Mouse (Mus musculus) erythroid progenitor cell, adult 5-6 weeks (primary cell): ENCODE data around the gene Mboat2. TPM values are rescaled to one million over a fixed set of nuclear protein-coding genes. Genes with fewer than 3 reads are reported as not detected.

Source experiments
- ATAC-seq: replicated peaks from 2 replicates; pipeline ENCODE4 v1.8.0; 2016; ENCODE audit warnings: moderate number of reproducible peaks, mild to moderate bottlenecking, moderate TSS enrichment, inconsistent platforms; ENCODE audit not compliant: poor library complexity, low FRiP score, severe bottlenecking
- total RNA-seq, 2 experiments: library from RNA; stranded (forward) in 1 of 2; stranded (reverse) in 1 of 2; fragments of 150-400 nt in 1 of 2; fragments of 186-747, 209-891 nt in 1 of 2; gene quantifications; 2 replicates each; pipeline versions ENCODE4 v1.2.3 to v1.2.4; 2015 to 2017; ENCODE audit warnings: low replicate concordance in 2 of 2

Mboat2 gene
- 68.1 and 117 TPM in 2 replicates for total RNA-seq (2015; ENCODE audit: low replicate concordance)
- 79.5 and 84.0 TPM in 2 replicates for total RNA-seq (2017; ENCODE audit: low replicate concordance)

DNA sequence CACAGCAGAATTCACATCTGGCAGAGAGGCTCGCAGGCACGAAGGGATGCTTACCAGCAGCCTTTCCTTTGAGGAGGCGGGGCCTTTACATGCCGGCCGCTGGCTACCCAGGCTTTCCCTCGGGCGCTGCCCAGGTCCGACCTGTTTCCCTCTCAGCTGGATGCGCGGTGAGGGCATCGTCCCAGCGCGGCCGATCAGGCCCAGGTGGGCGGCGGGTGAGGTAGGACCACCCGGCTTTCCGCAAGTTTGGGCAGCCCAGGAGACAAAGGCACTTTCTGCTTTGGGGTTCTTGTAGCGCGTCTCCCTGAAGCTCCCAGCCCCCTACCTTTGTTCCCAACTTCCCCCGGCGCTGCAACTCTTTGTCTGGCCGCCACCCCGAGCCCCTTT, at the start of gene Mboat2:
Gene Mboat2, plus strand, starts transcription at position 114 of the 387 bp plus-strand sequence.
- ATAC-seq, result peak; percentile 74

DNA sequence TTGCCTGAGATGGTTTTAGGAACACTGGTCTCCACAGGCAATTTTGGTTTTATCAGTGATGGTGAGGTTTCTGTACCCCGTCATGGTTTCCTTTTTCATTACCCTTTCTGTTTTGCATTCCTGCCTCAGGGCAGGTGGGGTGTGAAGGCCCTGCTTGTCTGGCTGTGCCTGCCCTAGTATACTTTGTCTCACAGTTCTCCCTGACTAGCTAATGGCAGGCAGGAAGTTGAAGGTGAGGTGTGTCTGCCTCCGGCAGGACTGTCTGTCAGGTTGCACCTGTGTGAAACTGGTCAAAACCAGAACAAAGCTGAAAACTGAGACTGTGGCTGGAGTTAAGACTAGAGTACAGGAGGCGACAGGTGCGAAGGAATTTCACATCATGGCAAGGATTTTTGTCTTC, 46.9 kb upstream of the Mboat2 start:
- no peak for ATAC-seq

DNA sequence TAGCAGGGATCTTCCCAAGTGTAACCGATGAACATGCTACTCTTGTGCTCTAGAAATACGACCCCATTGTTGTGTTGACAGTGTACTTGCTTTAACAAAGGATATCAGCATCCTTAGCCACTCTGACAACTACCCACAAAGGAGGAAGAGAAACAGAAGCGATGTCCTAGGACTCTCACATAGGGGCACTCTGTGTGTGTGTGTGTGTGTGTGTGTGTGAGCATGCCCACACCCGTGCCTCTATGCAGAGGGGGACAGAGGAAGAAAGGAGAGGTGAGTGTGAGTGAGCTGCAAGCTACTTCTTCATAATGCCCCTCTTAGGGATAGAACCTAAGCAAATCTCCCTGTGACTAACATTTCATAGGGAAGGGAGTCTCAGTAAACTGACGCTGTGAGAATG, 44.8 kb upstream of the Mboat2 start:
- no peak for ATAC-seq

DNA sequence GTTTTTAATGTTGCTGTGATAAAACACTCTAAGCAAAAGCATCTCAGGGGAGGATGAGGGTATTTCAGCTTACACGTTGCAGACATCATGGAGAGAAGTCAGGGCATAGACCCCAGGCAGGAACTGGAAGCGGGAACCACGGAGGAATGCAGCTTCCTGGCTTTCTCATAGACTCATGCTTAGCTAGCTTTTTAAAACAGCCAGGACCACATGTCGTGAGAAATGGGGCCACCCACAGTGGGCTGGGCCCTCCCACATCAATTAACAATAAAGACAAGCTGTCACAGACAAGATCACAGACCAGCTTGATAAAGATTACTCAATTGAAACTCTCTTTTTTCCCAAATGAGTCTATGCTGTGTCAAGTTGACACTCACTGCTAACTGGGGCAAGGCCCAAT, 44.4 kb upstream of the Mboat2 start:
- ATAC-seq, result no peak

DNA sequence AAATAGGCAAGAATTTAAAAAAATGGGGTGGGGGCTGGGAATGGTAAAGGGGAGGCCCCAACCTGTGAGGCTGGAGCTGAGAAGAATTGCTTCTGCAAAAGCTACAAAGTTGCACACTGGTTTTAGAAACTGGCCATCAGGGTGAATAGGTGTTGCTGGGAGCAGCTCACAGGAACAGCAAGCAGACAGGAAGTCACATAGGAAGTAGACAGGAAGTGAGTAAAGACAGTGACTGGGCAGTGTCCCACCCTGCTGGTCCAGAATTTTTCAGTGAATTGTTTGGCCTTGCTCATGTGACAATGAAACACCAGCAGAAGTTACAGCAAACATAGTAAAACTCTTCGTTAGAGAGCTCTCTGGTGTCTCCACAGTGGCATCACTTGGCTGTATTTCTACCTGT, 41.0 kb upstream of the Mboat2 start:
- no peak for ATAC-seq

DNA sequence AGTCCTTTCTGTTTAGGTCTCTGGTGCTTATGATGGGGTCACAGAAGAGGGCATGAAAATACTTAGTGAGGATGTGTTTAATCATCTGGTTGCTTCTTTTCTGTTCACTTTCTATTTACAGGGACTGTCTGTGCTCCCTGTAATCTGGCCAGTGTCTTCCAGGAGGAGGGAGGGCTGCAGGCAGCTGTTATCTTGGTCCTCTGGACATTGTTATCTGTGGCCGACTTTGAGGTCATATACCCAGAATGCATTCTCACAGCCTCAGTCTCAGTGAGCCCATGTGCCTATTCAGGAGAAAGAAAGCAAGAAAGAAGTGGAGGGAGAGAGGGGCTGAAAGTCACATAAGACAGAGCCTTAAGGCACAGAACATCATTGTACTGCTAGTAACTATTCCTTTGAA, 19.4 kb upstream of the Mboat2 start:
- peak; percentile 70 for ATAC-seq

DNA sequence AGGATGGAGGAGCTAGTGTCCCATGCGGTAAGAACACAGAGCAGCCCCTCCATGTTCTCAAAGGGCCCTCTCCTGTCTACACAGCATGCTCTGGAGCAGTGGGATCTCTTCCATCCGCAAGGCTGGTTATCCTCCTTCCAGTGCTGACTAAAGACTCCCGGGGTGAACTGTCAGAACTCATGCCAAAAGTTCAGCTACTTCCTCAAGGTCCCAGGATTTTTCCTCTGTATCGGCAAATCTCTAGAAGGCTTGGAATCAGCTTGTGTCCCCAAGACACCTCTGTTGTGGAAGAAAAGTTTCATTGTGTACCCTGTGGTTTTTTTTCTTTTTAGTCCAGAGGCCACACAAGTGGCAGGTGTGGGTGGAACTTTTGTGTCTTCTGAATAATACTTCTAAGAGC, 18.8 kb upstream of the Mboat2 start:
- ATAC-seq, result no peak

DNA sequence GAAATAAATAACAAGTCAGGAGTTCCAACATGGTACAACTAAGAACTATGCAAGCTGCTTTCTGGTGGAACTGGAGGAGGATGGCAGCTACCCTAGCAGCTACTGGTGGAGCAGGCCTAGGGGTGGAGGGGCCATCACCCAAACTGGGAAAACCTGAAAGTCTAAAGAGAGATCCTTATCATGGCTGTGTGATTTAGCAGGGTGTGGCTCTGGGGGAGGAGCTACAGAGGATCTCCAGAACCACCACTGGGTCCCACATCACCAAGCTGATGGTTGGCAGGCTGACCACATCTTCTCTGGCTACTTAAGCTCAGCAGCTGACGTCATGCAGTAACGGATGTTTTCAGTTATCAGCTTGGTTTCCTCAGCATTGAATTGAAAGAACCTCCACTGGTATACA, 7.8 kb upstream of the Mboat2 start:
- ATAC-seq, result no peak

DNA sequence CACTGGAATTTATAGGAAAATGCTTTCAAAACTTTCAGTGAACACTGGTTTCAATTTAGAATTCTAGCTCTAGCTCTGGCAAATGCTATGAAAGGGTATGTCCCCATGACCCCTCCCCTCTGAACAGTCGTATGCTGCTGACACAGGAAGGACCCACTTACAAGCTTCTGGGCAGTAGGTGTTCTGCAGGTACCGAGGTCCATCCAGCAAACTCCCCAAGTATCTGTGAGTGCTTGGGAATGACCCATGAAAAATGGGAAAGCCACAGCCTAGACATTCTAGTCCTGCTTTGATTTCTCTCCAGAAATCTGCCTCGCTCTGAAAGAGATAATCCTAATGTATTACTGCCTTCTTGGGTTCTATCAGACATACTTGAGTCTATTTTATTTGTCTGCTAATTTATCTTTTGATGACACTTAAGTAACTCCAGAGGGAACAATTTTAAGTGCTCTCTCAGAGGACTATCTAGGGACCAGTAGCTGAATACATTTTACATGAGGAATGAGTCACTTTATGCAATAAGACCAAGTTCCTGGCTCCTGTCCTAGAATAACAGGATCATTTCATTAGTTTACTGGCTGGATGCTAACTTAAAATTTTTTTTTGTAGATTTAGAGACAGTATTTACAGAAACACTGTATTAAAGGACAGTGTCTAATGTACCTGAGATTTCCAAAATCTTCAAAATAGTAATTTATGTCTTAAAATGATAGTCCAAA, 6.9 kb upstream of the Mboat2 start:
- ATAC-seq, result no peak

DNA sequence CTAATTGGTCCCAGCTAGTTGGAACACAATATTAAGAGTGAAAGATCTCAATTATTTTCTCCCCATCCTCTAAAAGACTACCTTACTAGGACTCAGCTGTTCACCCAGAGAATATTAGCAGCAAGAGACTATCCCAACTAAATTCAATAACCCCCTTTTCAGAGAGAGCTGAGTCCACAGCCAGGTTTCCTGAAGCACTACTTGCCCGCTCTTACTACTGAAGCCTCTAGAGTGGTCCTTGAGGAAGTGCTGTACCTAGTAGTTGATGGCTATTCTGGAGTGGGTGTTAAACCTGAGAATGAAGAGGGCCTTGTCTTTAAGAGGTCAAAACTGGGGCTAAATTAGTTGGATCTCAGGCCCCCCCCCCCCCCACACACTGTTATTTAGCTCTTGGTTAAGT, 593 bp upstream of the Mboat2 start:
- ATAC-seq, result no peak

DNA sequence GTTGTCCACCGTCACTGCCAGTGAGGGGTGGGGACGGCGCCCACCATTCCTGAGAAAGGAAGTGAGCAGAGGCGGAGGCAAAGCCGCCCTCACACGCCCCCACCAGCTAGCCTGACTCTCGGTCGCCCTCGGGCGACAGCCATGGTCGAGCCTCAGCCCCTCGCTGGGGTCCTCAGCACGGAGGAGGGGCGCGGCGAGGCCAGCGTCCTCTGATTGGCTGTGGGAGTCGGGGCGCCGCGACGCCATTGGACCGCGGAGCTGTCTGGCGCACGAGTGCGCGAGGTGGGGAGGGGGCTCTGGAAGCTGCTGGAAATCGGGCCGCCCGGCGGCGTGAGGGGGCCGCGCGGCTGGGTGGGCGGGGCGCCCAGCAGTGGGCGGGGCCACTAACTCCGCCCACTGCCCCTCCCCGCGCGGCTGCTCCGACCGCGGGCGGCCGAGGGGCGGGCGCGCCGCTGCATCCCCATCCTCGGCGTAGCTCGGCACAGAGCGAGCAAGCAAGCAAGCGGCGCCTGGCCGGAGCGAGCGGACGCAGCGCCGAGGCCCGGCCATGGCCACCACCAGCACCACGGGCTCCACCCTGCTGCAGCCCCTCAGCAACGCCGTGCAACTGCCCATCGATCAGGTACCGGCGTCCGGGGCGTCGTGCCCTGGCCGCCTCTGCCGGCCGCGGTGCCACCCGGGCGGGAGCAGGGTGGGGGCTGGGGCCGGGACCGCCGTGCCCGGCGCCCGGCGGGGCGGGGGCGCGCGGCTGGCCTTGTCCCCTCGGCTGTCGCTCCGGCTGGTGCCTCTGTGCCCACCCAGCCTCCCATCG, 679 bp downstream of the Mboat2 start:
- peak; percentile 72 for ATAC-seq

DNA sequence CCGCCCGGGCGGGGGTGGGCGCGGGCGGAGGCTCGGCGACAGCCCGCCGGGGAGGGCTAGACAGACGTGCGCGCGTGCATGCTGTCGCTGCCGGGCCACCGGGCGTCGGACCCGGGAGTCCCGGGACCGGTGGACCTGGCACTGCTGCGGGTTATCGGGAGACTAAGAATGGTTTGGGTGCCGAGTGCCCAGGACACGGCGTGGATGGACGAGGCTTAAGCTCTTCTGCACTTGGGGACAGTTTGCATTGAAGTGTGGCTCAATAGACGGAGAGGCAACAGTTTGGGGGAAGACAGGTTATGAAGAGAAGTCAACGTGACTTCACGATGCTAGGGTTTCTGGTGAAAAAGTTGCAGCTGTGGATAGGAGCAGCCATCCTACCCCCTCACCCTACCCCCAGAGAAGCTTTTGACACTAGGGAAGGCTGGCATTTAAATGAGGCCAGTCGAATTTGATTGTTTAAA, 1.3 kb downstream of the Mboat2 start:
- ATAC-seq, result peak; percentile 29

DNA sequence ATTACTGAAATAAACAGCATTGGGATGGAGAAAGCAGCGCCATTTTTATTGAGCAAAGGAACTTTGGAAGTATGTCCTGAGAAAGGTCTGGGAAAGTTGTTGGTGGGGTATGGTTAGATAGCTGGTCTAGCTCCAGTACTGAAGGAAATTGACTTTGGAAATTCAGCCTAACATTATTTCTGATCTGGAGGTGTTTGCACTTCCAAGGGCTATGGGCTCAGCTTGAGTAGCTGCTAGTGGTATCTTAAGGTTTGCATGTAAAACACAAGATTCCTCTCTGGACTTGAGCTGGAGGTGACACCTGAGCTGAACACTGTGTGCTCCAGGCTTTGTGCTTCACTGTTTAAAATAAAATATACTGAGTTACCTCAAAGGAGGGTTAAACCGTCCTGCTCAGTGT, 1.8 kb downstream of the Mboat2 start:
- ATAC-seq, result peak; percentile 10

DNA sequence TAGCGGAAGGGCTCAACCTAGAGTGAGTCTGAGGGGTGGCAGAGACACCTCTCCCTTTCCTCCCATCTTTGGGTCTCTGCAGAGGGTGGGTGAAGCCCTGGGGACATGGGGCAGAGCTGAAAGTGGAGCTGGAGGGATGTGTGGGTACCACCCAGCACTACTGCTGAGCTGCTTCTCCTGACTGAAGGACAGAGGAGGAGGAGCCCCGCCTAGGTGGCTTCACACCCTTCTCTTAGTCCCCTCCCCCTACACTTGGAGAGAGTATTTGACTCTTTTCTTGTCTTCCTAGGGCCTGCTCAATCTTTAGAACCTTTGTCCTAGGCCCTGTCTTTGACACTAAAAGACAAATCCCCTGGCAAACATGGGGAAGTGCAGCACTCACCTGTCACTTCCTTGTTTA, 7.3 kb downstream of the Mboat2 start:
- peak; percentile 55; the same call in 1 of the 2 replicates for ATAC-seq

DNA sequence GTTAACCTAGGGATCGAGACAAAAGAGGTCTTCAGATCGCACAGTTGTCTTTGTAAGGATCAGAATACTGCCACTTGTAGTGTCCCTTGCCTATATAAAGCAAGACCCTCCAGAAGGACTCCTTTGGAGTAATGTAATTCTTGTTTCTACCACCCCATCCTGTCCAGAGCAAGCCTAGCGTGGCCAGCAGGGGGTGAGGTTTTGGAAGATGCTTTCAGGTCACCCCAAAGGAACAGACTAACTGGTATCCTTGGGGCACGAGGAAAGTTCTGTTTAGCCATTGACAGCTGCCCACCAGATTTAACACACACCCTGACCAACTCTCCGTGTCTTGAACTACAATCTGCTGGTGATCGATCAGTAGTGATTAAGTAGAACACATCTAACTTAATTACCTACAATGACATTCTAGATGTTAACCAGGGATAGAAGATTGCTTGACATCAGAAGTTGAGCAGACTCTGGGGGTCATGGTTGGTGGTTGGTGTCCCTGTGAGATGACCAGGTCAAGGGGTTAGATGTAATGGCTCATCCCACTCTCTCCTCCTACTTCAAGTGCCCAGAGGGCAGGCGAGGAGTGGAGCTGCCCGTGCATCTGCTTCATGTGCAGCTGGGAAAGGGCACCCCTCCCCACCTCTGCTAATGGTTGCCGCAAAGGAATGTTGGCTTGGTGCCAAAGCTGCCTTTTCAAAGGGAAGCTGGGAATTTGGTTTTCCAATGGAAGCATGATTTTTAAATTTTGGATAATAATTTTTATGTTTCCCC, 10.6 kb downstream of the Mboat2 start:
- no peak for ATAC-seq

DNA sequence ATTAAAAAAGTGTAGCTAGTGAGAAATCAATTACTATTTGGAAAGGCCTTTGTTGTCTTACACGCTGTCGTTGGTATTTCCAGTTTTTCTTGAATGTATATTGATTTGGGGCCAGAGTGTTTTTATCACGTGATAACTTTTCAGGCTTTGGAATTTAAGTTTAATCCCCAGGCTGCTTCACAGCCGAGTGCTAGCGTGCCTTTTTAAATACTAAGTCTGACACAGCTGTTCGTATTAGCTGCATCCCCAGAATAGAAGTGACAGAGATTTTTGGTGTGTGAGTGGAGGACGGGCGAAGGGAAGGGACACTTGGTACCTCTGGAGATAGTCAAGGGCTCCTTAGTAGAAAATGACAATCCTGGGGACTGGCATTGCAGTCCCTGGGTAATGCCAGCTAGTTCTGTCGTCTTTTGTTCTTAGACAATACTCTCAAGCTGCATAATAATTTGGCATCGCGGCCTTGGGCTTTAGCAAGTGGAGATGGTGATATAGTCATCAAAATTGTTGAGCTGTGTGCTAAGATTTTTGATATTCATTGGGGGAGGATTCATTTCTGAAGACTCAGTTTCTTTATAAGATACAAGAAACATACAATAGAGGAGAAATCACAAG, 11.7 kb downstream of the Mboat2 start:
- ATAC-seq, result no peak

DNA sequence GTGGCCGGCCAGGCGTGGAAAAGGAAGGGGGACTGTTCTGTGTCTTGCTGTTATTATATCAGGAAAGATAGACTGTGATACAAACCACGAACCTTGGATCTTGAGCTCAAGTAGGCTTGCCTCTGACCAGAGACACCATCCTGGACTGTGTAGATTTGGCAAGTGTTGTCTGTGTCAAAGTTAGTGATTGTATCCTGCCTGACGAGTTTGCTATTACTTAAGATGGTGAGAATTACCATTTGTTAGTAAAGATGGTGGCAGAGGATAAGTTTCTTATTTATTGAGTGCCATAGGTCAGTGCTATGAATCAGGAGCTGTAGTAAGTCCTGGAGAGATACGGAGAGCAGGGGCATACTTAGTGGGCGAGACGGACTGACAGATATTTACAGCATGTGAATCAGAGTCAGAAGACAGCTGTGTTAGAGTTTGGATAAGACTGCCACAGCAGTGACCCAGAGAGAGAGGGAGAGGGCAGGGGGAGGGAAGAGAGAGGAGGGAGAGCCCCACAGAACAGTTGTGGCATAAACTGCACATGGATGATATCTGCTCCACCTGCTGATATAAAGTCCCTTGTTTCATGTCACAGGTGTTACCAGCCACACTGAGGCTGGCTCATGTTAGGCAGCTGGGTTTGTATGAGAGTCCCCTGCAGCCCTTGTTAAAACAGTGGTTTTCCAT, 12.9 kb downstream of the Mboat2 start:
- no peak for ATAC-seq

DNA sequence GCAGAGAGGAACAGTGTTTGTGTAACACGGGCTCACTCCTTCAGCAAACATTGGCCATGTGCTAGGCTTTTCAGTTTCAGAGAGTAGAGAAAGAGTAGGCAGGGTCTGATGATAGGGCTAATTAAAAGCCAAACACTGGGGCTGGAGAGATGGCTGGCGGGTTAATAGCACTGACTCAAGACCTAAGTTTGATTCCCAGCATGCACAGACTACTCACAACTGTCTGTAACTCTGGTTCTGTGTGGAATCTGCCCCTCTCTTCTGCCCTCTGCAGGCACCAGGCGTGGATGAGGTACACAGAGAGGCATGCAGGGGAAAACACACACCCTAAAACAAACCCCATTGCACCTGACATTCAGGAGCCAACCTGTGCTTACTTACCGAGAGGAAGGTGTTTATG, 14.7 kb downstream of the Mboat2 start:
- ATAC-seq, result 0 out of 2 replicates have a peak, but pooled peaks have one; percentile 32

DNA sequence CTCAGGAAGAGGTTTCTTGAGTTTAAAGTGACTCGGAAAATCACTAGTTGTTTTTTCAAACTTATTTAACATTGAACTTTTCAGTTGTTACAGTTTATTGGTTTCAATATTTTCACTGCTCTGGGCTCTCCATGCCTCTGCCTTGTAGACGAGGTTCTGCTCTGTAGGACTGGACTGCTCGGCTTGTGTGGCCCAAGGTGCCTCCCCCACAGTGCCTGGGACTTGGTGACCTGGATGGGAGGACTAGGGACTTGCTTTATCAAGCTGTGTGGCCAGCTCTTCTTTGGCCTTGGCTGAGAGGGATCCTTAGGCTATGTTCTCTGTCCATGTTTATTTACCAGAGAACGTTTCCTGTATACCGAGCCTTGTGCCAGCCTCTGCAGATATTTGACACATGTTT, 17.4 kb downstream of the Mboat2 start:
- ATAC-seq, result no peak
